Mouse (Mus musculus): ENCODE data around the gene Clec4n. TPM values are rescaled to one million over a fixed set of nuclear protein-coding genes. Genes with fewer than 3 reads are reported as not detected.
"Not testable (repeated sequence)": the region's sequence is repeated elsewhere in the genome, so short reads cannot be mapped to it uniquely, and the experiment has no call there.

Clec4n gene
- polyA plus RNA-seq, 1 experiment from 2014 or later: 0.23 TPM

DNA sequence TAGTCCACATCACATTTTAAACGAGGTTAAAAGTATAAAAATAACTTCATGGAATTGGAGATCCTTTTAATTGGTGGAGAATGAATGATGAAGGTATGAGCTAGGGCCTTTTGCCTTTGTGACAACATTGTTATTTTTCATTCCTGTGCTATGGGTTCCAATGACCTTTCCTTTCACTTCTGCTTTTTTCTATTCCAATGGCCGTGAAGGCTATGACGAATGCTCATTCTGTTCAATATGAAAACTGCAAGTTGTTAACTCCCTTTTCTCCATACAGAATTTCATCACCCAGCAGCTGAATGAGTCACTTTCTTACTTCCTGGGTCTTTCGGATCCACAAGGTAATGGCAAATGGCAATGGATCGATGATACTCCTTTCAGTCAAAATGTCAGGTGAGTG, 14.6 kb downstream of the Clec4n start:
- no peaks in the 10 kb centered on the region for H3K4me1 ChIP-seq (replicated peaks; ENCODE audit: control insufficient read depth, insufficient read depth, low read length)
- ATAC-seq (replicated peaks; ENCODE audit: low FRiP score): no peak
- DNase-seq (ENCODE audit: low spot score): no peak
- H3K9me3 ChIP-seq (ENCODE audit: control insufficient read depth, low read length): no peaks in the 10 kb centered on the region
- H3K4me2 ChIP-seq (ENCODE audit: low read depth, low read length, severe bottlenecking): no peak overlapping the region
- no peaks in the 10 kb centered on the region for H3K36me3 ChIP-seq (ENCODE audit: control insufficient read depth, insufficient read depth, low read length)
- no peak overlapping the region for H3K27ac ChIP-seq (ENCODE audit: low read depth, low read length)
- 89% methylated on average over 5 of the region's 5 CpGs for WGBS
- no peaks in the 10 kb centered on the region for H3K27me3 ChIP-seq (ENCODE audit: control insufficient read depth, insufficient read depth, low read length)
- H3K4me3 ChIP-seq (ENCODE audit: low read depth, low read length): no peak overlapping the region
- no peak overlapping the region for H3K9ac ChIP-seq (ENCODE audit: low read length)

DNA sequence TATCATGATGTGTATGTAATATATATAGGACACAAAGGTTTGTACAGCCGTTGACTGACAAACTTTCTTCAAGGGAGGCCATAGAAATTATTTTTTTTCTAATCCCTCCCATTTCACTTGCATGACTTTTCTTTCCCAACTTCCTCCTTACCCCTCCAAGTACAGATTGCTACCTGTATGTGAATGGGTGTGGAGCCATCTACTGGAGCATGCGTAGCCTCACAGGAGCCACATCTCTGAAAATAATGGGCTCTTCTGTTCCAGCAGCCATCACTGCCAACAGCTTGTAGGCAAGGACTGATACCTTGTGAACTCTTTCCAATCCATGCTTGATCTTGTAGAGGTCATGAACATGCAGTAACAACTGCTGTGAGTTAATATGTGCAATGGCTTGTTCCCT, 19.2 kb downstream of the Clec4n start:
- not testable (repeated sequence) for H3K9me3 ChIP-seq (ENCODE audit: control insufficient read depth, low read length); H3K4me3 ChIP-seq (ENCODE audit: low read depth, low read length); DNase-seq (ENCODE audit: low spot score); H3K4me1 ChIP-seq (replicated peaks; ENCODE audit: control insufficient read depth, insufficient read depth, low read length); H3K9ac ChIP-seq (ENCODE audit: low read length); H3K36me3 ChIP-seq (ENCODE audit: control insufficient read depth, insufficient read depth, low read length); H3K27ac ChIP-seq (ENCODE audit: low read depth, low read length); H3K4me2 ChIP-seq (ENCODE audit: low read depth, low read length, severe bottlenecking); H3K27me3 ChIP-seq (ENCODE audit: control insufficient read depth, insufficient read depth, low read length); ATAC-seq (replicated peaks; ENCODE audit: low FRiP score)
- WGBS: 87% methylated on average over 2 of the region's 2 CpGs

DNA sequence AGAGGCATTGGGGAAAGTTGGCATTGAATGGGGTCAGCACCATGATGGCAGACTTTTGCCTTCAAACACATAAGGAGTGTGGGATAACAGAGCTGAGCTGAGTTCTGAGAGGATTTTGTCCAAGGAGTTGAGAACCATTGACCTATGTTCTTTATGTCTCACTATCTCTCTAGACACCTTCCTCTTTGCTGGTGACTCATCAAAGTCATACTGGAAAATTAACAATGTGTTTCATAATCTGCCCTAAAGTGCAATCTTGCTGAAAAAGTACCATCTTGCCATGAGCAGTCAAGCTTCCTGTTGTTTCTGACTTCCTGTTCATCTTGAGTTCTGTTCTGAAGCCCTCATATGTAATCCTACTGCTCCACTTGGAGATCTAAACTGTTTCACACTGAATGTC, 23.1 kb downstream of the Clec4n start:
- Histone ChIP-seq H3K4me3 (ENCODE audit: low read depth, low read length) (no peak overlapping the region), H3K9me3 (ENCODE audit: control insufficient read depth, low read length) (no peaks in the 10 kb centered on the region; the same call in 1 of the 2 replicates), H3K36me3 (ENCODE audit: control insufficient read depth, insufficient read depth, low read length) (no peaks in the 10 kb centered on the region), H3K27me3 (ENCODE audit: control insufficient read depth, insufficient read depth, low read length) (no peaks in the 10 kb centered on the region), H3K9ac (ENCODE audit: low read length) (no peak overlapping the region), H3K27ac (ENCODE audit: low read depth, low read length) (no peak overlapping the region), H3K4me1 (replicated peaks; ENCODE audit: control insufficient read depth, insufficient read depth, low read length) (no peaks in the 10 kb centered on the region), H3K4me2 (ENCODE audit: low read depth, low read length, severe bottlenecking) (no peak overlapping the region)
- ATAC-seq (replicated peaks; ENCODE audit: low FRiP score): no peak
- DNase-seq (ENCODE audit: low spot score): no peak

DNA sequence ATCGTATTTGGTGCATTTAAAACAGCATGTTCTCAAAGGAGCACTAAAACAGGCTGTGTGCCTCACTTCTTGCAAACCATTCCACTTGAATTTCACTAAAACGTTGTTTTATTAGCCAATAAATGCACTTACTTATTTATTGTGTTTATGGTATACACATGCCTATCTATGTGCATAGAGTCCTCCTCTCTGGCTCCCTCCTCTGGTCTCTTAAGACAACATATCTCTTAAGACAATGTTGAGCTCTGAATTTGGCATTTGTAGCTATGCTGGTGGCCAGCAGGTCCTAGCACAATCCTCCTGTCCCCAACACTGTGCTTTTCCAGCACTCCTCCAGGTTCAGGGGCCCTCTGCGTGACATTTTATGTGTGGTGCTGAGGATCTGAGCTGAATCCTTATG, 29.3 kb downstream of the Clec4n start:
- WGBS: 83% methylated on average over 3 of the region's 3 CpGs
- H3K27me3 ChIP-seq (ENCODE audit: control insufficient read depth, insufficient read depth, low read length): no peaks in the 10 kb centered on the region
- H3K4me1 ChIP-seq (replicated peaks; ENCODE audit: control insufficient read depth, insufficient read depth, low read length): no peaks in the 10 kb centered on the region
- H3K9ac ChIP-seq (ENCODE audit: low read length): no peak overlapping the region
- no peaks in the 10 kb centered on the region; the same call in 1 of the 2 replicates for H3K9me3 ChIP-seq (ENCODE audit: control insufficient read depth, low read length)
- no peak overlapping the region for H3K4me3 ChIP-seq (ENCODE audit: low read depth, low read length)
- DNase-seq (ENCODE audit: low spot score) (no peak), ATAC-seq (replicated peaks; ENCODE audit: low FRiP score) (no peak)
- H3K27ac ChIP-seq (ENCODE audit: low read depth, low read length): no peak overlapping the region
- no peaks in the 10 kb centered on the region for H3K36me3 ChIP-seq (ENCODE audit: control insufficient read depth, insufficient read depth, low read length)
- H3K4me2 ChIP-seq (ENCODE audit: low read depth, low read length, severe bottlenecking): no peak overlapping the region

DNA sequence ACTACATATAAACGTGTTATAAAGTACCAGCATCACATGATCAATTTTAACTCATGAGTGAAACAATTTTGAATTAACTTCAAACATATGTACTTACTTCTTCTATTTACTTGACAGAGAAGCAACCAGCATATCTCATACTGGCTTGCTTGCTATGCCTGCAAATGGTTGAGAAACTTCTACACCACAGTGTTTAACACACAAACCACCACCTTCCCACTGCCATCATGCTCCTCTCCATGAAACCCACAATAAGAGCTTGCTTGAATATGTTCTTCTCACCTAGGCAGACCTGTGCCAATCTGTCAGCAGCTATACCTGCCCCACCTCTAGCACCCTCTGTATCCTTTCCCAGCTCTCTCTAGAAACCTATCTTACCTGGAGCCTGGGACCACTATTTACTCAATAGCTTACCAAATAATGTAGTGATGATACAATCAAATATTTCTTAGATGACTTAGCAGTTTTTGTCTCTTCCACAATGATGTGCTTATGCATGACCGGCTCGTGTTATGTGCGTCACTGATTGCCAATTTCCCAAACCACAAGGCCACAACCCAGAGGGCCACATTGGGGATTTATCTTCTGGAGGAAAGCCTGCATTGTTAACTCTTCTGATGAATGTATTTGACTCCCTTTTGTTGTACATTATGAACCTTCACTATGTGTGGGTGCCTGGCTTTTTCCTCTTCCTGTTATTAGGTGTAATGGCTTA, 30.4 kb downstream of the Clec4n start:
- no peak for ATAC-seq (replicated peaks; ENCODE audit: low FRiP score)

DNA sequence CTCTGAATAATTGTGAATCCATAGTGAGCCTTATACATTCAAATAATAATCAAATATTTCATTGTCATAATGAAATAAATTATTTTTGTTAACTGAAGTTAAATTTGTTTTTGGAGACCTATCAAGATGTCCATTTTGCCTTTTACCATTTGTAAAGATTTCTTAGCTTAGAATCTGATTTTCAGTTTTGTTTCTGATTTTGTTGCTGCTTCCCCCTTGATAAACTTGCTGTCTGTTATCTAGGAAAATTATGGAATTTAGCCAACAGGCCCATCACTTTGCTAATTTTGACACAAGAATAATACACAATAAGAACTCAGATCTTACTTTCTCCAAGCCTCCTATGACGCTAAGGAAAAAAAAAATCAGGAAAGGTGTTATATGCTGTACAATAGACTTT, 31.2 kb downstream of the Clec4n start:
- H3K9ac ChIP-seq (ENCODE audit: low read length): no peak overlapping the region
- no peak for DNase-seq (ENCODE audit: low spot score)
- WGBS: 85% methylated on average over 1 of the region's 1 CpGs
- H3K4me3 ChIP-seq (ENCODE audit: low read depth, low read length): no peak overlapping the region
- H3K27me3 ChIP-seq (ENCODE audit: control insufficient read depth, insufficient read depth, low read length): no peaks in the 10 kb centered on the region
- no peaks in the 10 kb centered on the region for H3K4me1 ChIP-seq (replicated peaks; ENCODE audit: control insufficient read depth, insufficient read depth, low read length)
- no peak overlapping the region for H3K4me2 ChIP-seq (ENCODE audit: low read depth, low read length, severe bottlenecking)
- no peaks in the 10 kb centered on the region; the same call in 1 of the 2 replicates for H3K9me3 ChIP-seq (ENCODE audit: control insufficient read depth, low read length)
- ATAC-seq (replicated peaks; ENCODE audit: low FRiP score): no peak
- H3K27ac ChIP-seq (ENCODE audit: low read depth, low read length): no peak overlapping the region
- H3K36me3 ChIP-seq (ENCODE audit: control insufficient read depth, insufficient read depth, low read length): no peaks in the 10 kb centered on the region

More for the DNA sequence above, 30.4 kb downstream of the Clec4n start:
- no peak overlapping the region for H3K27ac ChIP-seq (ENCODE audit: low read depth, low read length)
- no peaks in the 10 kb centered on the region for H3K36me3 ChIP-seq (ENCODE audit: control insufficient read depth, insufficient read depth, low read length)
- no peaks in the 10 kb centered on the region for H3K4me1 ChIP-seq (replicated peaks; ENCODE audit: control insufficient read depth, insufficient read depth, low read length)
- DNase-seq (ENCODE audit: low spot score): no peak
- H3K4me3 ChIP-seq (ENCODE audit: low read depth, low read length): no peak overlapping the region
- no peak overlapping the region for H3K9ac ChIP-seq (ENCODE audit: low read length)
- H3K9me3 ChIP-seq (ENCODE audit: control insufficient read depth, low read length): no peaks in the 10 kb centered on the region; the same call in 1 of the 2 replicates
- no peaks in the 10 kb centered on the region for H3K27me3 ChIP-seq (ENCODE audit: control insufficient read depth, insufficient read depth, low read length)
- 84% methylated on average over 4 of the region's 4 CpGs for WGBS
- H3K4me2 ChIP-seq (ENCODE audit: low read depth, low read length, severe bottlenecking): no peak overlapping the region

DNA sequence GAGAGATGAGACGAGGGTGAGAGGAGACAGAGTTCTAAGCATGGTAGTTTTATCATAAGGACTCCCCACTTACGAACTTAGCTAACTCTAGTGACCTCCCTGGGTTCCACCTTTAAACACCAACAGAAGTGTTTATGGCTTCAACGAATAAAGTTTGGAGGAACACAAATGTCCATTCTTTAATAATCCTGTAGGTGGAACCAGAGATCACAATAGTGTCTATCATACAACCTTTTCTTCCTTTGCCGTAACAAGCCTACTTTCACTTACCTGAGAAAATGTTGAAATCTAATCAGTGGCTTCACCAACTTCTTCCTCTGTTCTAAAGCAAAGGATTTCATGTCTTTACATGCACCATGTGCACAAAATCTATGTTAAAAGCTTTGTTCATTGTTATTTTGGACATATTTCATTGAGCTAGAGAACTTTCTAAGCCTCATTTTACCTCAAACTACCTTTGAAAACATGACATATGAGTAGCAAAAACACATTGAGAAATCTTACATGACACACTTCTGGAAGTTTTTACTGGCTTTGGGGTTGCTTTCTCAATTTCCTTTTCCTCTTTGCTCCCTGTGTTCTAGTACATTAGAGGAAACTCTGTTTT, 32.0 kb downstream of the Clec4n start, which contains the start of gene Clec4d:
Gene Clec4d, plus strand, starts transcription at position 557 of the 607 bp plus-strand sequence.
- H3K27me3 ChIP-seq (ENCODE audit: control insufficient read depth, insufficient read depth, low read length): no peaks in the 10 kb centered on the region
- no peak within 1 kb of the TSS for H3K4me3 ChIP-seq (ENCODE audit: low read depth, low read length)
- H3K27ac ChIP-seq (ENCODE audit: low read depth, low read length): no peak within 1 kb of the TSS
- H3K4me2 ChIP-seq (ENCODE audit: low read depth, low read length, severe bottlenecking): no peak within 1 kb of the TSS
- ATAC-seq (replicated peaks; ENCODE audit: low FRiP score) (no peak), DNase-seq (ENCODE audit: low spot score) (no peak)
- H3K36me3 ChIP-seq (ENCODE audit: control insufficient read depth, insufficient read depth, low read length): no peaks in the 10 kb centered on the region
- H3K9ac ChIP-seq (ENCODE audit: low read length): no peak within 1 kb of the TSS
- no peaks in the 10 kb centered on the region for H3K4me1 ChIP-seq (replicated peaks; ENCODE audit: control insufficient read depth, insufficient read depth, low read length)
- no peaks in the 10 kb centered on the region; the same call in 1 of the 2 replicates for H3K9me3 ChIP-seq (ENCODE audit: control insufficient read depth, low read length)
- WGBS: 74% methylated on average over 4 of the region's 4 CpGs

DNA sequence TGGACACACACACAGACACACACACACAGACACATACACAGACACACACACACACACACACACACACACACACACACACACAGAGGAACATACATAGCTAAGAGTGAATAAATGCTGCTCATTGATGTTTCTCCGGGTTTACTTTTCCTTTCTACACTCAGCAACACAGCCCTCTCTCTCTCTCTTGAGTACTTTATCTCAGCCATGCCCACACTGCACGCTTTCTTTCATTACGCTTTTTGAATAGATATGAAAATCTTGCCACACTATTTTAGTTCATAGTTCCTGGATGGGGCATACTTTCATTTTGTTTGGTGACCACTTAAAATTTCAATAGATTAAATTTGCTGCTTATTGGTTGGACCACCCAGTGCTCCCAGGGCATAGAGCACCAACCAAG, 34.6 kb downstream of the Clec4n start:
- Histone ChIP-seq H3K36me3 (ENCODE audit: control insufficient read depth, insufficient read depth, low read length) (no peaks in the 10 kb centered on the region), H3K9me3 (ENCODE audit: control insufficient read depth, low read length) (no peaks in the 10 kb centered on the region), H3K4me1 (replicated peaks; ENCODE audit: control insufficient read depth, insufficient read depth, low read length) (no peaks in the 10 kb centered on the region), H3K4me3 (ENCODE audit: low read depth, low read length) (no peak overlapping the region), H3K27ac (ENCODE audit: low read depth, low read length) (no peak overlapping the region), H3K4me2 (ENCODE audit: low read depth, low read length, severe bottlenecking) (no peak overlapping the region), H3K9ac (ENCODE audit: low read length) (no peak overlapping the region), H3K27me3 (ENCODE audit: control insufficient read depth, insufficient read depth, low read length) (no peaks in the 10 kb centered on the region)
- WGBS: 92% methylated on average over 3 of the region's 3 CpGs
- DNase-seq (ENCODE audit: low spot score) (no peak), ATAC-seq (replicated peaks; ENCODE audit: low FRiP score) (no peak)

DNA sequence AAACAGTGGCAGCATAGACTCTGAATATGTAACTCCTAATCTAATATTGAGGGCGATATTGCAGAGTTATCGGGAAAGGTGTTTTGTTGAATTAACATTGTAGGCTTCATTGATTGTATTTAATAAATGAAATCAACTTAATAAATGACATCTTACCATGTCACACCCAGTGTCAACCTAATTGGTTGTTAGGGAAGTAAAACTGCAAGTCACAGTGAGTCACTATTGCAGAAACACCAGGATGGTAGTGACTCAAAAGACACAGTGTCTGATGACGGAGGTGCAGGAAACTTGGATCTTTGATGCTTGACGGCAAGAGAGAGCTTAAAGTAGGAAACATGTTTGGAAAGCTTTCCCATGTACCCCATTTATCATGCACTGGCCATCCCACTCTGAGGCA, 36.2 kb downstream of the Clec4n start:
- Histone ChIP-seq H3K4me2 (ENCODE audit: low read depth, low read length, severe bottlenecking) (no peak overlapping the region), H3K4me1 (replicated peaks; ENCODE audit: control insufficient read depth, insufficient read depth, low read length) (no peaks in the 10 kb centered on the region), H3K9me3 (ENCODE audit: control insufficient read depth, low read length) (no peaks in the 10 kb centered on the region), H3K4me3 (ENCODE audit: low read depth, low read length) (no peak overlapping the region), H3K36me3 (ENCODE audit: control insufficient read depth, insufficient read depth, low read length) (no peaks in the 10 kb centered on the region), H3K9ac (ENCODE audit: low read length) (no peak overlapping the region), H3K27me3 (ENCODE audit: control insufficient read depth, insufficient read depth, low read length) (no peaks in the 10 kb centered on the region), H3K27ac (ENCODE audit: low read depth, low read length) (no peak overlapping the region)
- ATAC-seq (replicated peaks; ENCODE audit: low FRiP score) (no peak), DNase-seq (ENCODE audit: low spot score) (no peak)
- WGBS: 96% methylated on average over 4 of the region's 4 CpGs

Data from forebrain, embryonic 11.5 days (tissue).